Mouse (Mus musculus): ENCODE results near the gene Lyar. TPM values are rescaled to one million over a fixed set of nuclear protein-coding genes. Genes with fewer than 3 reads are reported as not detected.

Lyar gene
- polyA plus RNA-seq (2017; shearing (Covaris generic)), result 10 to 100 TPM; 49.7 to 59.4 (median 50.8) TPM

DNA sequence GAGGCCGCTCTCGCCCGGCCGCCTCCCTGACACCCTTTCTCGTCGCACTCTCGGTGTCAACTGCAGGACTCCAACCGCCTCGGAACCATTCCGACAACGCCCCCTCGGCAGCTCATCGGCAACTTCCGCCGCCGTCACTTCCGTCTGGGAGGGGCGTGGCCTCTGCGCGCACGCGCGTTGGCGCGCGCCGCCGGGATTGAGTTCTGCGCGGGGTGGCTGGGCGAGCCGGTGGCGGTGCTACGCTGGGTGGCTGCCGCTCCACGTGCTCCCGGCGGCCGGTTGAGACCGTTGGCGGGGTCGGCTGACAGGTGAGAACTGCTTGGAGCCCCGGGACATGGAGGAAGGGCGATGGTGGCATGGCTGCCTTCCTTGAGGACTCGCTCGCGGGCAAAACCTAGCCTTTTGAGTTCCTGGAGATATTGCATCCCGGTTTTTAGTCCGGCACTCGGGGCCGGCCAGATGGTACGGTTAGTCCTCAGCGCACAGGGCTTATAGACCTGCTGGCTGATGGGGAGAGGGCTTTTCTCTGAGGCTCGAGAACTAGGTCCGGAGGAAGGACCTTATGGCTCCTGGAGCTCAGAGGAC, at the start of gene Lyar, which contains the start of gene Zbtb49:
TSS of gene Lyar (plus strand) at position 143 of the 585 bp plus-strand sequence.
TSS of gene Zbtb49 (minus strand) at position 130 of the 585 bp plus-strand sequence.
- peak; percentile 84 for ATAC-seq

DNA sequence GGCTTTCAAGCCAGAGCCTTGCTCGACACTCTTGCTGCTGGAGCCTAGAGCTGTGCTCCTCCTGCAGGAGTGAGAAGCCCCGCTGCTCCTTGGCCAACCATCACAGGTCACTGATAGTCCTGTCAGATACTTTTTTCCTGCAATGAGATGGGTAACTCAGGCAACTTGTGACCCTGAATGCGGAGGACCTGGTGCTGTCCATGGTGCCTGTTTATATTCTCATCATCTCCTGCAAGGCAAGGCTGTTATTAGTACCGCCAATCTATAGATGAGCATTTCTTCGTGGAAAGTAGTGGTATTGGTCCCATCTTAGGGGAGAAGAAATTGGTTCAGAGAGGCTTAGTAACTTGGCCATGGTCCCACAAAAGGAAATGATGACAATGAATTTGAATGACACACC, 46.5 kb upstream of the Lyar start:
- ATAC-seq, result no peak

- ATAC-seq, result no peak
These were observed 45.9 kb upstream of the Lyar start for GRCm38 (mm10) chr5:38174256-38174912.

DNA sequence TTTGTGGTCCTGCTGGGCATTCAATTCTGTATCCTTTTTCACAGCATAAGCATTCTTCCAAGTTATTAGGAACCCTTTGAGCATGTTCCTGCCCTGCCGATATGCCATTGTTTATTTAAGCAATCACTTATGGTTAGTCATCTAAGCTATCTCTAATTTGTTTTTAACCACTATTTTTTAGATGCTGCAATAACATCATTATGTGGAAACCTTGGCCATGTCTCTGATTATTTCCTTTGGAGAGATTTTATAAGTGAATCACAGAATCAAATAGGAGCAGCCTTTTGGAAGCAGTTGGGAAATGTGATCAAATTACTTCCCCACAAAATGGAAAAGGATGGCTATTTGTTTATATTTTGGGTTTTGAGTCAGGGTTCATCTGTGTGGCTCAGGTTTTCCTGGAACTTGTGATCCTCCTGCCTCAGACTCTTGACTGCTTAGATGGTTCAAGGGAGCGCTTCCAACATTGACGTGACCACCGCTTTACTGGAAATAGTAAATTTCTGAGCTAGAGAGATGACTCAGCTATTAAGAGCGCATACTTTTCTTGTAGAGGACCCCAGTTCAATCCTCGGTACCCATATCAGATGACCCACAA, 35.5 kb upstream of the Lyar start:
- no peak for ATAC-seq

GRCm38 (mm10) chr5:38187006-38187405, 33.3 kb upstream of the Lyar start:
- ATAC-seq, result no peak

DNA sequence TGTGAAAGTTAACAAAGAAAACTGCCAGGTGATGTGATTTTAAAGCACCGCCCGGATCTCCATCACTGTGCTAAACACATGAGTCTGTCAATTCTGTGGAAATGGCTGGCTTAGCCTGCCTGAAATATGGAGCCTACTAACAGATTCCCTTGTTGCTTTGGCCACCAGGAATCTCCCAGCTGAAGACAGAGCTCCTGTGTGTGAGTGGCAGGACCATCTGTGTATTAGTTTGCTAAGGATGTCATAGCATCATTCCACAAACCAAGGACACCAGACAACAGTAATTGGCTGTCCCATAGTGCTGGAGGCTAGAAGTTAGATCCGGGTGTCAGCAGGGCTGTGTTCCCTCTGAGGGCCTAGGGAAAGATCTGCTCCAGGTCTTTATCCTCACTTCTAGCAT, 29.4 kb upstream of the Lyar start:
- ATAC-seq, result no peak

GRCm38 (mm10) chr5:38194946-38195345, 25.3 kb upstream of the Lyar start:
- no peak for ATAC-seq

- ATAC-seq, result no peak
These were observed 24.3 kb upstream of the Lyar start for GRCm38 (mm10) chr5:38195941-38196340.

DNA sequence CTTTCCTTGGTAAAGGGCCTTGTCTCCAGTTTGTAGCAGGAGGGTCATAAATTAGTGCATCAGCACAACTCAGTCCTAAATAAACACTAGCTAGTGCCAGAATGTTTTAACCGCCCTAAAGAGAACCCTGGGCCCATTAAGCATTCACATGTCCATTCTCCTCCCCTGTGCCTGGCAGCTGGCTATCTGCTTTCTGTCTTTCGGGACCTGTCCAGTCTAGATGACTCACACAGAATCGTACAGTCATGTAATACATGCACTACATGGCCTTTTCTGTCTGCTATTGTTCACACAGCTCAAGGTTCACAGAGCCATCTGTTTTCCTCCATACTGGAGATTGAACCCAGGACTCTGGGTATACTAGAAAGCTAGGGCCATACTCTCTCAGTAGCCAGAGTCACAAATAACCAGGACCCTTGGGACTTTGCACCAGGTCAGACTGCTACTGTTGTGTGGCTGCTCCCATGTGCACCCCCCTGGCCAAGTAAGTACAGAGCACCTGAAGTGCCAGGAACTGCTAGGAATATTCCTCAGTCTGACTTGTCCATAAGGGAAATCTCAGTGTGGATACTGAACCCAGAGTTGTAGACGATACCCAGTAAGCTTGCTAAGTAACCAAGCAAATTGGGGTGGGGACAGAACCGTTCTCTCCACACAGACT, 23.3 kb upstream of the Lyar start:
- no peak for ATAC-seq

DNA sequence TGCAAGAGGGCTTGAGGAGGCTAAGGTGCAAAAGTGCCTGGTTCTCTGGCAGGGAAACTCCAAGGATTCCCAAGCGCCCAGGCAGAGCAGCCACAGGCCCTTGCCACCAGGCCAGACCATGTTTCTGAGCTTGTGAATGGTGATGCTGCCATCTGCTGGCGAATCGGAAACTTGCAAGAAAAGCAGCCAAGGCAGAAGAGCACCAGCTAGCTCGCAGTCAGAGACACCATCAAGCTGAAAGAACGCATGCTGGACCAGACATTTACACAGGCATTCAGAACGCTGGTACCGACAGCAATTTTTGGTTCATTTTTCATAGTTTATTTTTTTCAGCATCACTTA, 22.8 kb upstream of the Lyar start:
- no peak for ATAC-seq

- no peak for ATAC-seq
These were observed 20.6 kb upstream of the Lyar start for GRCm38 (mm10) chr5:38199686-38200085.

- no peak for ATAC-seq
These were observed 15.0 kb upstream of the Lyar start for GRCm38 (mm10) chr5:38205303-38205726.

GRCm38 (mm10) chr5:38208985-38209384, 11.3 kb upstream of the Lyar start:
- no peak for ATAC-seq

DNA sequence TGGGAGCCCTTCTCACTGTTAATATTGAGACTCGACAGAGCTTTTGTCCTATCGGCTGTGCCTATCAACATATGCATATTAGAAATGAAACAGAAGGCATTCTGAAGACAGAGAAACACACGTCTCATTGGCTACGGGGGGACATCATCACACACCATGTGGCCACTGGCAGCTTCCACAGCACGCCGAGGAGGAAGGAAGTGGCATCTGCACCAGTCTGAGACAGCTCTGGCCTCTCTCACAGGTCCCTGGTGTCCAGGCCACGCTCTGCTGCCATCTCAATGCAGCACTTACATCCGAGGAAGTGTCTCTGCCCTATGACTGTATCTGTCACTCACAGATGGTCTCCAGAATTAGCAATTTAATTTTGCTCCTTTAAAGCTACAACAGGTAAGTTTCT, 8.6 kb upstream of the Lyar start:
- no peak for ATAC-seq

DNA sequence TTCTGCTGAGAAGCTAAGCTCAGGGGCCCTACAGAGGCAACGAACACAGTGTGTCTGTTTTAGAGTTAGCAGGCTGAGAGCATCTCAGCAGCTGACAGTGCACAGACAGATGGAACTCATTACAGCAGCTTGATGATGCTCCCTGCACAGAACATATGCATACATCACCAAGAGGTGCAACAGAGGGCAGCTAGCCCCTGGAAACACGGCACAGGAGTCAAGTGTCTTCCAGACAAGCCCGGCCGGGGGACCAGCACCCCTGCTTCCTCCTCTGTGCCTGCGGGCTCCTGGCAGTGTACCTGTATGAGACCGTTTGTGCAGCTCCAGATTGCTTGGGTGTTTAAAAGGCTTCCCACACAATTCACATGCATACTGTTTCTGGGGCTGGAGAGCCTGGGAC, 7.3 kb upstream of the Lyar start:
- no peak for ATAC-seq

DNA sequence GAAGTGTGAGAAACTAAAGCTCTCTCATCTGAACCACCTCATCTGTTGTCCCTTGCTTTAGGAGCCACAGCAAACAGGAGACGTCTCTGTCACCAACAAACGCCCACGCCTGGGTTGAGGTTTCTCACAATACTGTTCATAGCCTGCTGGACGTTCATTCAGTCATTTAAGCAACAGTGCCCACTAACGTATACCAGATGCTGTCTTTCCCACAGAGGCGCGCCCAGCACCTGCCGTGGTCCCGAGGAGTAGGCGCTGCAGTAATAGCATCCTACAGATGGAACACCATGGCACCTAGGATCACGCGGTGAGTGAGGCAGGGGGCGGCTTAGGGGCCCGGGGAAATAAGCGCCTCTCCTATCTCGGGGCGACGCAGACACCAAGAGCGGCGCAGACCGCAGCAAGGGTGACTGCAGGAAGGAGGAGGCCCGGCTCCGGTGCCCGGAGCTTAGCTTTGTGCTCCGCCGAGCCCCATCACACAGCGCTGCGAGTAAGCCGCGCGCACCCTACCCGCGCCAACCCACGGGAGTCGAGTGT, 431 bp upstream of the Lyar start:
- peak; percentile 78 for ATAC-seq

GRCm38 (mm10) chr5:38235422-38235821, 15.2 kb downstream of the Lyar start:
- no peak for ATAC-seq

GRCm38 (mm10) chr5:38236627-38237026, 16.4 kb downstream of the Lyar start:
- ATAC-seq, result no peak

DNA sequence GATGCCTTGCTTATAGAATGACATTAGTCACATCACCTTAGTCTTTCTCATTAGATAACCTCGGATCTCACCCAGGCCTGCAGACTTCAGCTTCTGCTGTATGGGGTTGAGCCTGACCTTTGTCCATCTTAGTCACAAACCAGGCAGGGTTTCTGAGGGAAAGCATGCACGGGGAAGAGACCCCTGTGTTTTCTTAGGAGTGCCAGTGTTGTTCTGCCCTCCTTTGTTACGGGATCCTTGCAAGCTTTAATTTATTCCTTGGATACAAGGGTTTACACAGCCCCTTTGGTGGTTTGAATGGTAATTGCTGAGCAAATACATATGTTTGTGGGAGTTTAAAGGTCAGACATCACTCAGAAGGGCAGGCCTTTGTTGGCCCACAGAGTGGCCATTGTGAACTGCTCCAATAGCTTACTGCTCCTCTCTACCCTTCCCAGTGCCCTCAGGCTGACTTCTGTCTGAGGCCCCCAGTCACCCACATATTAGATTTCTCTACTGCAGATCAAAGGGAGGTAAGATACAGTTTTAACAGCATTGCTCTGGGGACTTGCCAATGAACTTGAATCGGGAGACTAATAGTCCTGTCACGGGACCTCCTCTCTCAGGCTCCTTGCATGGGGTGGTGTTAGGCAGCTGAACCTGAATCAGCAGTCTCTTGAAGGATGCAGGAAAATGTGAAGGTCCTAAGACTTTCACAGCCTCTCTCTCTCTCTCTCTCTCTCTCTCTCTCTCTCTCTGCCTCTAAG, 20.6 kb downstream of the Lyar start:
- no peak for ATAC-seq

DNA sequence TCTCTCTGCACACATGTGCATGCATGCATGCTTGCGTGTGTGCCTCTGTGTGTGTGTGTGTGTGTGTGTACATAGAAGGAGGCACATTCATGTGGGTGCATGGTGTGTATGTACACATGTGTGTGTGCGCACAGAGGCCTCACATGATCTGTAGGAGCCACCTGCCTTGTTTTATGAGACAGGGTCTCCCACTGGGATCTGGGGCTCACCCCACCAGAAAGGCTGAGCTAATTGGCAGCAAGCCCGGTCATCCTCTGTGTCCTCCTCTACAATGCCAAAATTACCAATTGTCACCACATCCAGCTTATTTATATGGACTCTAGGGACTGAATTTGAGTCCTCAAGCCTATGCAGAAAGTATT, 21.2 kb downstream of the Lyar start:
- no peak for ATAC-seq

GRCm38 (mm10) chr5:38241966-38242365, 21.7 kb downstream of the Lyar start:
- ATAC-seq, result no peak

GRCm38 (mm10) chr5:38255195-38255594, 34.9 kb downstream of the Lyar start:
- ATAC-seq, result no peak

DNA sequence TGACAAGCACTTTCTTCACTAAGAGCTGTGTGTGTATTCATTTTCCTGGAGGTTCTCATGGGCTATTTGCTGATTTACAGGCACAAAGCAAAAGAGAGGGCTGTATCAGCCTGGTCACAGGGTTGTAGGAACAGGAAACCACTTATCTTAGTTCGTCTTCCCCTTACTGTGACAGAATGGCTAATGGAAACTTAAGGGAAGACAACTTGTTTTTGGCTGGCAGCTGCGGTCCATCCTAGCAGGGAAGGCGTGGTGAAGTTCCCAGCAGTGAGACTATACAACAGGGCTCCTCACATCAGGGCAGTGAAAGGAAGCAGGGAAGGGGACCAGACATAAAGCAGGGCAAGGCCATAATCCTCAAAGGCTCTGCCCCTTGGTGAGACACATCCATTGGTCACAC, 35.4 kb downstream of the Lyar start:
- ATAC-seq, result no peak
